Mouse (Mus musculus) heart, adult 2 months (tissue): ENCODE measurements around the gene Hs1bp3. TPM values are rescaled to one million over a fixed set of nuclear protein-coding genes. Genes with fewer than 3 reads are reported as not detected.

Experiments
- DNase-seq, 2 experiments: peaks; one replicate each; pipeline ENCODE4 v3.0.0; 2021
- H3K27ac ChIP-seq: fragments of 200-600 bp; 2 replicates; pipeline ENCODE4 v1.8.1; 2022
- H3K27me3 ChIP-seq: fragments of 200-500 bp; 2 replicates; pipeline ENCODE4 v1.6.1; 2012; ENCODE audit warnings: mild to moderate bottlenecking, low read length, inconsistent platforms, mixed read lengths; ENCODE audit not compliant: control insufficient read depth, insufficient read depth
- H3K36me3 ChIP-seq: fragments of 200-500 bp; 2 replicates; pipeline ENCODE4 v1.6.1; 2012; ENCODE audit warnings: low read length, inconsistent platforms; ENCODE audit not compliant: control insufficient read depth, insufficient read depth
- H3K4me1 ChIP-seq: fragments of 200-500 bp; 2 replicates; pipeline ENCODE4 v1.6.1; 2011; ENCODE audit warnings: low read length; ENCODE audit not compliant: control insufficient read depth, insufficient read depth
- H3K4me3 ChIP-seq: fragments of 200-600 bp; 2 replicates; pipeline ENCODE4 v1.8.1; 2022
- H3K79me2 ChIP-seq: fragments of 200-500 bp; replicated peaks from 2 replicates; pipeline ENCODE4 v1.6.1; 2012; ENCODE audit warnings: mild to moderate bottlenecking, inconsistent platforms, low read length, moderate library complexity, mixed read lengths; ENCODE audit not compliant: control insufficient read depth, insufficient read depth
- H3K9ac ChIP-seq: fragments of 200-500 bp; 2 replicates; pipeline ENCODE4 v1.6.1; 2012; ENCODE audit warnings: low read depth, mild to moderate bottlenecking, control low read depth, inconsistent platforms, low read length, mixed read lengths
- CTCF ChIP-seq: fragments of 200-600 bp; IDR thresholded peaks from 2 replicates; pipeline ENCODE4 v1.8.1; 2022; ENCODE audit warnings: antibody characterized with exemption, mild to moderate bottlenecking, moderate library complexity
- EP300 ChIP-seq: fragments of 200-500 bp; IDR thresholded peaks from 2 replicates; pipeline ENCODE4 v1.6.1; 2011; ENCODE audit warnings: low read depth, low read length, control low read depth; ENCODE audit not compliant: insufficient read depth
- POLR2A ChIP-seq: fragments of 200-500 bp; IDR thresholded peaks from 2 replicates; pipeline ENCODE4 v1.6.1; 2011; ENCODE audit warnings: mild to moderate bottlenecking, low read depth, low read length, control low read depth; ENCODE audit not compliant: insufficient read depth
- WGBS: fragments of 180-500 bp; shearing (Covaris S2); methylation state at CpG from one replicate; pipeline ENCODE4 v1.1.7; 2018; 5-methylcytosine and 5-hydroxymethylcytosine counted together
- intact Hi-C: fragments of 180-260 bp; cut with DNase I; formaldehyde crosslinking; loops from one replicate; pipeline ENCODE4 v1.15.1; 2025
- long read RNA-seq: library from polyadenylated mRNA; stranded (forward); transcript quantifications from one replicate; pipeline ENCODE4 v2.0.0, GENCODE M21; 2021
- polyA plus RNA-seq: library from polyadenylated mRNA; depleted of rRNA; stranded (reverse); fragments of >200 nt; gene quantifications from 2 replicates; pipeline ENCODE4 v1.2.3, GENCODE M21; 2012; rRNA removed
- total RNA-seq, 2 experiments: library from RNA; stranded (reverse); gene quantifications; 2 replicates each; pipeline ENCODE4 v1.2.3; 2021

Gene Hs1bp3
- total RNA-seq (10 to 100 TPM; 12.7 to 13.8 TPM), polyA plus RNA-seq (17.3 and 20.5 TPM in 2 replicates)
- long read RNA-seq, transcript Hs1bp3-201 (7 exons, 2,959 nt), result major isoform, 6 of 8 reads
- long read RNA-seq, partial matches to known transcripts, result 1 of 8 reads
- long read RNA-seq, other reads (novel, unspliced or antisense), result 1 of 8 reads

DNA sequence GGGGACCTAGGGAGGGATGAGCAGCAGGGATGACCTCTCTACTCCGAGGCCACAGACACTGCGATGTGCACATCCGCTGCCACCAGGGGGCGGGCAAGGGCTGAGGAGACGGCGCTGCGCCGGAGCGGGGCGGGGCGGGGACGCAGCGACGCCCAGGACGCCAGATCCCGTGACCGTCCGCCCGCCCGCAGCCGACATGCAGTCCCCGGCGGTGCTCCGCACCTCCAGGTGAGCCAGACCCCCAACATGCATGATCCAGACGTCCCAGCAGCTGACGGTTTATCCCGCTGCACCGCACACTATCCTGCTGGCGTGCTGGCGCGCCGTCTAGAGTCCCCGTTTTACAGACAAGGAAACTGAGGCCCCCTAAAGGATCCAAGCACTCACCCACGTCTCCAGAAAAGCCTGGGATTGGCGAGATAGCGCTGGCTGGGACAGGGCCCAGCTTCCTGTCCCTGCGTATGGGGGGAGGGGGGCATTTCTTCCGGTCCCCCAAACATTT lies at the start of gene Hs1bp3:
Gene Hs1bp3, plus strand, starts transcription at position 163 of the 502 bp plus-strand sequence.
- intact Hi-C loops, result loop anchor here (2.0 to 10.0 kb wide), 2 partner anchors 233 to 321 kb away; no protein-coding TSS in a partner anchor
- no peaks in the 10 kb centered on the region; the same call in 1 of the 2 replicates for H3K79me2 ChIP-seq
- TF ChIP-seq CTCF (peak; percentile 94), POLR2A (peak; percentile 73), EP300 (no peak)
- no peaks in the 10 kb centered on the region for H3K36me3 ChIP-seq
- H3K27ac ChIP-seq, result peak within 1 kb of the TSS; percentile 71
- peak; percentile 89 to 93 for DNase-seq
- under 1% methylated on average over 38 of the region's 38 CpGs for WGBS
- H3K4me3 ChIP-seq, result peak within 1 kb of the TSS; percentile 69
- no peaks in the 10 kb centered on the region for H3K27me3 ChIP-seq
- H3K4me1 ChIP-seq, result peaks cover 4% of the 10 kb centered on the region
- H3K9ac ChIP-seq, result peak within 1 kb of the TSS; percentile 71

- no peak for DNase-seq
- Histone ChIP-seq H3K27me3 (no peaks in the 10 kb centered on the region), H3K36me3 (peaks cover 4% of the 10 kb centered on the region), H3K4me3 (no peak overlapping the region), H3K9ac (no peak overlapping the region), H3K27ac (no peak overlapping the region), H3K79me2 (no peaks in the 10 kb centered on the region), H3K4me1 (peaks cover 2% of the 10 kb centered on the region)
- intact Hi-C loops, result no loop called here
- WGBS, result 76% methylated on average over 7 of the region's 7 CpGs
- TF ChIP-seq POLR2A, result no peak
- no peak for TF ChIP-seq CTCF
- TF ChIP-seq EP300, result no peak
Measured at GRCm38 (mm10) chr12:8266311-8266710, 46.9 kb upstream of the Hs1bp3 start.

GRCm38 (mm10) chr12:8269627-8270026 lies 43.6 kb upstream of the Hs1bp3 start:
- H3K27ac ChIP-seq, result no peak overlapping the region
- no peak for DNase-seq
- WGBS, result 96% methylated on average over 11 of the region's 11 CpGs
- peaks cover 4% of the 10 kb centered on the region for H3K36me3 ChIP-seq
- TF ChIP-seq EP300 (no peak), CTCF (no peak), POLR2A (no peak)
- no peak overlapping the region for H3K9ac ChIP-seq
- H3K79me2 ChIP-seq, result no peaks in the 10 kb centered on the region
- no peak overlapping the region for H3K4me3 ChIP-seq
- intact Hi-C loops, result no loop called here
- H3K4me1 ChIP-seq, result no peaks in the 10 kb centered on the region; the same call in 1 of the 2 replicates
- no peaks in the 10 kb centered on the region for H3K27me3 ChIP-seq

DNA sequence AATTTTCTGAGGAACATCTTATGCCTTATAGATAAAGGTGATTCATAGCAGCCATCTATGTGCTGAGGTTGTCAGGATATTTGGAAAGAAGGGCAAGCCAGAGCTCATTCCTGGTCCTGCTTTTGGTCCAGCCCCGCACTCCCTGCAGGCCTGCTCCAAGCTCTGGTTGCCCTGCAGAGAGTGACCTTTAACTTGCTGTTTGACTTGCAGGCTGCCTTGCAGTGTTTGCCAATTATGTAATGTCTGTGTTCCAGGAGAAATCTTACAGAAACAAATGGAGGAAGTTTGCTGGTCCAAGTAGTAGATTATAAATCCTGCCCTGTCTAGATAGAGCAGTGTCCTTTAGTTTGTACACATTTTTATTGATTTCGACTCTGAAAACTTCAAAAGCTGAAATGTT lies 41.8 kb upstream of the Hs1bp3 start:
- Histone ChIP-seq H3K79me2 (no peaks in the 10 kb centered on the region), H3K36me3 (no peaks in the 10 kb centered on the region; the same call in 1 of the 2 replicates), H3K4me3 (no peak overlapping the region), H3K27me3 (no peaks in the 10 kb centered on the region), H3K9ac (no peak overlapping the region), H3K27ac (no peak overlapping the region), H3K4me1 (no peaks in the 10 kb centered on the region)
- TF ChIP-seq POLR2A, result no peak
- no peak for TF ChIP-seq CTCF
- no peak for TF ChIP-seq EP300
- intact Hi-C loops, result no loop called here
- no peak for DNase-seq
- 42% methylated on average over 2 of the region's 2 CpGs for WGBS

DNA sequence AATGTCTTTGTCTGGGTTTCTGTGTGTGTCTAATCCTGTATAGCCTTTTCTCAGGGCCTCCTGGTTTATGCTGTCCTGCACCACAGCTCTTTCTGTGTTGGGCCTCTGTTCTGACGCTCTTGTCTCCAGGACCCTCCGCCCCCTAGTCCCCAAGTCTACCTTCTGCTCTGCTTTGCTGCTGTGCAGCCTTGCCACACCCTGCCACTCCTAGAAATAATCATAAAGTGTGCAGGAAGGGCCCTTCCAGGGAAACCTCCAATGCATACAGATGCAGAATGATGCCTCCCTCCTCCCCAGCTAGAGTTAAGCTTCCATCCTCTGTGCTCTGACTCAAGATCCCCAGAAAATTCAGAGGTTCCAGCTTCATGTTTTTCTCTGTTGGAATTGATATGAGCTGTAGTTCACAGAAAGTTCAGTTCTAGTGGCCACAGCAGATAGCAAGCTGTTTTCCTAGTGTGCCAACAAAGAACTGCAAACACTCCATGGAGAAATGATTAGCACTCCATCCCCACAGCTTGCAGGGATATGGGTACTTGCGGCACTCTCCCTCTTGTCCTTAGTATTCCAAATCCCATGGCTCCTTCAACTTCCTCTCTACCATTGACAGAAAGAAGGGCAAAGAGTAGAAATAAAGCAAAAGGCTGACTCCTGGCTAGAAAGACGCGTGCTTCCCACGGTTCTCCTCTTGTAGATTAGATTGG lies 39.6 kb upstream of the Hs1bp3 start:
- intact Hi-C loops, result no loop called here
- DNase-seq, result no peak
- no peaks in the 10 kb centered on the region for H3K79me2 ChIP-seq

GRCm38 (mm10) chr12:8275424-8275823 lies 37.8 kb upstream of the Hs1bp3 start:
- no peak for DNase-seq
- H3K79me2 ChIP-seq, result no peaks in the 10 kb centered on the region
- no peak overlapping the region for H3K9ac ChIP-seq
- H3K27ac ChIP-seq, result no peak overlapping the region
- WGBS, result 94% methylated on average over 4 of the region's 4 CpGs
- TF ChIP-seq EP300 (no peak), CTCF (no peak), POLR2A (no peak)
- no peak overlapping the region for H3K4me3 ChIP-seq
- intact Hi-C loops, result no loop called here
- H3K4me1 ChIP-seq, result peaks cover 4% of the 10 kb centered on the region
- no peaks in the 10 kb centered on the region for H3K27me3 ChIP-seq
- peaks cover 2% of the 10 kb centered on the region; the same call in 1 of the 2 replicates for H3K36me3 ChIP-seq

More for the DNA sequence above, 39.6 kb upstream of the Hs1bp3 start:
- H3K27ac ChIP-seq, result no peak overlapping the region
- no peak overlapping the region for H3K4me3 ChIP-seq
- H3K36me3 ChIP-seq, result peaks cover 2% of the 10 kb centered on the region; the same call in 1 of the 2 replicates
- WGBS, result 75% methylated on average over 6 of the region's 6 CpGs
- H3K4me1 ChIP-seq, result peaks cover 4% of the 10 kb centered on the region
- TF ChIP-seq EP300, result no peak
- no peak for TF ChIP-seq POLR2A
- no peak for TF ChIP-seq CTCF
- H3K27me3 ChIP-seq, result no peaks in the 10 kb centered on the region
- H3K9ac ChIP-seq, result no peak overlapping the region
